Mouse (Mus musculus): ENCODE results near the gene Xpnpep1. TPM values are rescaled to one million over a fixed set of nuclear protein-coding genes. Genes with fewer than 3 reads are reported as not detected.

The Xpnpep1 gene
- polyA plus RNA-seq, 1 experiment from 2014 or later: 160 TPM

- no peak overlapping the region for H3K4me3 ChIP-seq (replicated peaks; ENCODE audit: low read length)
- no peaks in the 10 kb centered on the region for H3K9me3 ChIP-seq (replicated peaks; ENCODE audit: control insufficient read depth, low read length)
- no peaks in the 10 kb centered on the region for H3K36me3 ChIP-seq (ENCODE audit: control insufficient read depth, insufficient read depth, low read length)
- H3K27ac ChIP-seq (ENCODE audit: low read length): peak overlapping the region; percentile 57; the same call in 1 of the 2 replicates
- no peak overlapping the region for H3K4me2 ChIP-seq (ENCODE audit: low read depth, low read length)
- H3K9ac ChIP-seq (ENCODE audit: low read length): no peak overlapping the region
- H3K27me3 ChIP-seq (ENCODE audit: control insufficient read depth, insufficient read depth, low read length): no peaks in the 10 kb centered on the region
- 59% methylated on average over 5 of the region's 5 CpGs for WGBS
- H3K4me1 ChIP-seq (ENCODE audit: control insufficient read depth, insufficient read depth, low read length): peaks cover 43% of the 10 kb centered on the region
- no peak for ATAC-seq (ENCODE audit: insufficient read depth, low FRiP score)
Observed at GRCm38 (mm10) chr19:53071651-53072050, 31.6 kb upstream of the Xpnpep1 start.

GRCm38 (mm10) chr19:53070870-53071269 lies 30.9 kb upstream of the Xpnpep1 start:
- H3K36me3 ChIP-seq (ENCODE audit: control insufficient read depth, insufficient read depth, low read length): no peaks in the 10 kb centered on the region
- peaks cover 41% of the 10 kb centered on the region for H3K4me1 ChIP-seq (ENCODE audit: control insufficient read depth, insufficient read depth, low read length)
- H3K9ac ChIP-seq (ENCODE audit: low read length): no peak overlapping the region
- no peaks in the 10 kb centered on the region for H3K27me3 ChIP-seq (ENCODE audit: control insufficient read depth, insufficient read depth, low read length)
- no peaks in the 10 kb centered on the region for H3K9me3 ChIP-seq (replicated peaks; ENCODE audit: control insufficient read depth, low read length)
- WGBS: 25% methylated on average over 4 of the region's 4 CpGs
- no peak for ATAC-seq (ENCODE audit: insufficient read depth, low FRiP score)
- no peak overlapping the region for H3K4me3 ChIP-seq (replicated peaks; ENCODE audit: low read length)
- H3K27ac ChIP-seq (ENCODE audit: low read length): peak overlapping the region; percentile 24; the same call in 1 of the 2 replicates
- H3K4me2 ChIP-seq (ENCODE audit: low read depth, low read length): no peak overlapping the region

- H3K4me3 ChIP-seq (replicated peaks; ENCODE audit: low read length): no peak overlapping the region
- no peaks in the 10 kb centered on the region for H3K9me3 ChIP-seq (replicated peaks; ENCODE audit: control insufficient read depth, low read length)
- ATAC-seq (ENCODE audit: insufficient read depth, low FRiP score): no peak
- no peaks in the 10 kb centered on the region for H3K36me3 ChIP-seq (ENCODE audit: control insufficient read depth, insufficient read depth, low read length)
- H3K9ac ChIP-seq (ENCODE audit: low read length): no peak overlapping the region
- no peak overlapping the region for H3K4me2 ChIP-seq (ENCODE audit: low read depth, low read length)
- WGBS: 70% methylated on average over 3 of the region's 3 CpGs
- peaks cover 30% of the 10 kb centered on the region for H3K4me1 ChIP-seq (ENCODE audit: control insufficient read depth, insufficient read depth, low read length)
- H3K27ac ChIP-seq (ENCODE audit: low read length): no peak overlapping the region
- no peaks in the 10 kb centered on the region for H3K27me3 ChIP-seq (ENCODE audit: control insufficient read depth, insufficient read depth, low read length)
Observed at GRCm38 (mm10) chr19:53069451-53069850, 29.4 kb upstream of the Xpnpep1 start.

- peak; percentile 72 for ATAC-seq (ENCODE audit: insufficient read depth, low FRiP score)
- Histone ChIP-seq H3K4me1 (ENCODE audit: control insufficient read depth, insufficient read depth, low read length) (peaks cover 24% of the 10 kb centered on the region), H3K36me3 (ENCODE audit: control insufficient read depth, insufficient read depth, low read length) (no peaks in the 10 kb centered on the region), H3K4me3 (replicated peaks; ENCODE audit: low read length) (no peak overlapping the region), H3K4me2 (ENCODE audit: low read depth, low read length) (peak overlapping the region; percentile 34), H3K9me3 (replicated peaks; ENCODE audit: control insufficient read depth, low read length) (no peaks in the 10 kb centered on the region), H3K27me3 (ENCODE audit: control insufficient read depth, insufficient read depth, low read length) (no peaks in the 10 kb centered on the region), H3K27ac (ENCODE audit: low read length) (peak overlapping the region; percentile 72), H3K9ac (ENCODE audit: low read length) (peak overlapping the region; percentile 9; the same call in 1 of the 2 replicates)
- WGBS: 26% methylated on average over 10 of the region's 10 CpGs
Observed at GRCm38 (mm10) chr19:53066934-53067333, 26.9 kb upstream of the Xpnpep1 start.

GRCm38 (mm10) chr19:53066531-53066930 lies 26.5 kb upstream of the Xpnpep1 start:
- H3K4me1 ChIP-seq (ENCODE audit: control insufficient read depth, insufficient read depth, low read length): peaks cover 20% of the 10 kb centered on the region
- peak overlapping the region; percentile 72 for H3K27ac ChIP-seq (ENCODE audit: low read length)
- H3K4me3 ChIP-seq (replicated peaks; ENCODE audit: low read length): no peak overlapping the region
- no peaks in the 10 kb centered on the region for H3K27me3 ChIP-seq (ENCODE audit: control insufficient read depth, insufficient read depth, low read length)
- peak overlapping the region; percentile 34 for H3K4me2 ChIP-seq (ENCODE audit: low read depth, low read length)
- no peak overlapping the region; the same call in 1 of the 2 replicates for H3K9ac ChIP-seq (ENCODE audit: low read length)
- H3K9me3 ChIP-seq (replicated peaks; ENCODE audit: control insufficient read depth, low read length): no peaks in the 10 kb centered on the region
- no peaks in the 10 kb centered on the region for H3K36me3 ChIP-seq (ENCODE audit: control insufficient read depth, insufficient read depth, low read length)
- WGBS: 31% methylated on average over 9 of the region's 9 CpGs
- peak; percentile 63 for ATAC-seq (ENCODE audit: insufficient read depth, low FRiP score)

GRCm38 (mm10) chr19:53064972-53065361 lies 25.0 kb upstream of the Xpnpep1 start:
- H3K9me3 ChIP-seq (replicated peaks; ENCODE audit: control insufficient read depth, low read length): no peaks in the 10 kb centered on the region
- no peak overlapping the region for H3K4me3 ChIP-seq (replicated peaks; ENCODE audit: low read length)
- H3K27ac ChIP-seq (ENCODE audit: low read length): peak overlapping the region; percentile 19
- H3K9ac ChIP-seq (ENCODE audit: low read length): no peak overlapping the region
- peaks cover 8% of the 10 kb centered on the region; the same call in 1 of the 2 replicates for H3K4me1 ChIP-seq (ENCODE audit: control insufficient read depth, insufficient read depth, low read length)
- no peaks in the 10 kb centered on the region for H3K36me3 ChIP-seq (ENCODE audit: control insufficient read depth, insufficient read depth, low read length)
- no peaks in the 10 kb centered on the region for H3K27me3 ChIP-seq (ENCODE audit: control insufficient read depth, insufficient read depth, low read length)
- no peak for ATAC-seq (ENCODE audit: insufficient read depth, low FRiP score)
- no peak overlapping the region for H3K4me2 ChIP-seq (ENCODE audit: low read depth, low read length)
- WGBS: 40% methylated on average over 8 of the region's 8 CpGs

- Histone ChIP-seq H3K9ac (ENCODE audit: low read length) (no peak overlapping the region), H3K9me3 (replicated peaks; ENCODE audit: control insufficient read depth, low read length) (no peaks in the 10 kb centered on the region), H3K27ac (ENCODE audit: low read length) (peak overlapping the region; percentile 19), H3K4me2 (ENCODE audit: low read depth, low read length) (no peak overlapping the region), H3K36me3 (ENCODE audit: control insufficient read depth, insufficient read depth, low read length) (no peaks in the 10 kb centered on the region), H3K27me3 (ENCODE audit: control insufficient read depth, insufficient read depth, low read length) (no peaks in the 10 kb centered on the region), H3K4me3 (replicated peaks; ENCODE audit: low read length) (no peak overlapping the region), H3K4me1 (ENCODE audit: control insufficient read depth, insufficient read depth, low read length) (peaks cover 10% of the 10 kb centered on the region; the same call in 1 of the 2 replicates)
- WGBS: 60% methylated on average over 12 of the region's 12 CpGs
- no peak for ATAC-seq (ENCODE audit: insufficient read depth, low FRiP score)
Observed at GRCm38 (mm10) chr19:53064292-53064971, 24.4 kb upstream of the Xpnpep1 start.

GRCm38 (mm10) chr19:53062046-53062445 lies 22.0 kb upstream of the Xpnpep1 start:
- no peak overlapping the region for H3K4me3 ChIP-seq (replicated peaks; ENCODE audit: low read length)
- H3K27ac ChIP-seq (ENCODE audit: low read length): no peak overlapping the region
- no peak overlapping the region for H3K9ac ChIP-seq (ENCODE audit: low read length)
- WGBS: 38% methylated on average over 3 of the region's 3 CpGs
- no peak overlapping the region for H3K4me2 ChIP-seq (ENCODE audit: low read depth, low read length)
- no peak for ATAC-seq (ENCODE audit: insufficient read depth, low FRiP score)
- no peaks in the 10 kb centered on the region for H3K9me3 ChIP-seq (replicated peaks; ENCODE audit: control insufficient read depth, low read length)
- H3K36me3 ChIP-seq (ENCODE audit: control insufficient read depth, insufficient read depth, low read length): no peaks in the 10 kb centered on the region
- peaks cover 14% of the 10 kb centered on the region for H3K4me1 ChIP-seq (ENCODE audit: control insufficient read depth, insufficient read depth, low read length)
- no peaks in the 10 kb centered on the region for H3K27me3 ChIP-seq (ENCODE audit: control insufficient read depth, insufficient read depth, low read length)

GRCm38 (mm10) chr19:53059344-53060111 lies 19.5 kb upstream of the Xpnpep1 start:
- no peaks in the 10 kb centered on the region for H3K36me3 ChIP-seq (ENCODE audit: control insufficient read depth, insufficient read depth, low read length)
- 81% methylated on average over 16 of the region's 16 CpGs for WGBS
- no peak overlapping the region for H3K9ac ChIP-seq (ENCODE audit: low read length)
- no peaks in the 10 kb centered on the region for H3K9me3 ChIP-seq (replicated peaks; ENCODE audit: control insufficient read depth, low read length)
- peaks cover 7% of the 10 kb centered on the region for H3K4me1 ChIP-seq (ENCODE audit: control insufficient read depth, insufficient read depth, low read length)
- peak overlapping the region; percentile 80; the same call in 1 of the 2 replicates for H3K27ac ChIP-seq (ENCODE audit: low read length)
- H3K4me2 ChIP-seq (ENCODE audit: low read depth, low read length): no peak overlapping the region
- ATAC-seq (ENCODE audit: insufficient read depth, low FRiP score): no peak
- H3K4me3 ChIP-seq (replicated peaks; ENCODE audit: low read length): no peak overlapping the region
- no peaks in the 10 kb centered on the region for H3K27me3 ChIP-seq (ENCODE audit: control insufficient read depth, insufficient read depth, low read length)
